ENCODE assay signal across 23 mouse cellular contexts in the genomic region with DNA sequence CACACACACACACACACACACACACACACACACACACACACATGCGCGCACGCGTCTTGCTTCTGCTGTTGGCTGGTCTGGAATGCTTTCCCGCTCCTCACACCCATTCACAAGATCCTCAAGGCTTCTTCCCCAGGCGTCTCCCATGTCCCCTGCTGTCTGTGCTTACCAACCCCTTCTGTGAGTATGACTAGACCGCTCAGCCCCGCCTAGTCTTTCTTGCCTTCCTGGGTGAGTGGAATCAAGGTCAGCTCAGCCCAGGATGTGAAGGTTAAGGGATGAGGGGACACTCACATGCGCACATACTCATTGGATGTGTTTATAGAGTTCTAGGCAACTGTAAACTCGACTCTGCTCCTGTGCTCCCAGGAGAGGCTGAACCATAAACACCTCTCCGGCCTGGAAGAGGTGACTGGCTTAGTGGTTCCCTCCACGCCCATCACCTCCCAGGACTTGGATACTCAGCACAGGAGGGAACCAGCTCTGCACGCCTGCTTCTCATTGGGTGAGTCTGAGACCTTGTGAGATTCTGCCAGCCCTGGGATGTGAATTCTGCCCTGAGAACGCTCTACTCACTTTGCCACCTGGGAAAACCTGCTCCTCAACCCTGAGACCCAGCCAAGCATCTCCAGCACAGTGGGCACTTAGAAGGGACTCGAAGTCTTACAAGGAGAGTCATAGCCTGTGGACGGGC.
DNase-seq lines count a peak whose midpoint lies in the region; ATAC-seq and TF ChIP-seq lines count a peak whose summit lies in the region.
"Had no signal": no experiment of that assay in that cellular context is flagged by ENCODE, and none has a peak within 500 bp of the region (broad histone marks: within the 10 kb centered on the region; RNA-seq: fewer than 3 reads in every experiment).

No protein-coding gene starts in this region.

- no peak overlapping the region for H3K27ac ChIP-seq in gastrocnemius, adult 2 months
- peak overlapping the region; percentile 43; the same call in 1 of the 2 replicates for H3K27ac ChIP-seq in lung, postnatal 0 days (ENCODE audit: low read length)
- H3K27ac ChIP-seq: heart, embryonic 13.5 days; hindbrain, embryonic 13.5 days; liver, embryonic 13.5 days; lung, embryonic 15.5 days; midbrain, embryonic 12.5 days had no signal

- WGBS in lung, postnatal 0 days: 68% methylated on average over 16 of the region's 16 CpGs
- 83% methylated on average over 16 of the region's 16 CpGs for WGBS in lung, adult 2 months

- H3K4me3 ChIP-seq in gastrocnemius, adult 2 months: no peak overlapping the region
- H3K4me3 ChIP-seq in lung, postnatal 0 days (ENCODE audit: low read depth, low read length): no peak overlapping the region
- H3K4me3 ChIP-seq in lung, adult 2 months (replicated peaks; ENCODE audit: extremely low read depth, low read depth, low read length): no peak overlapping the region
- H3K4me3 ChIP-seq: heart, embryonic 13.5 days; hindbrain, embryonic 13.5 days; liver, embryonic 13.5 days; lung, embryonic 15.5 days; midbrain, embryonic 12.5 days had no signal

- H3K4me2 ChIP-seq in lung, postnatal 0 days (replicated peaks; ENCODE audit: low read depth, low read length): no peak overlapping the region
- H3K4me2 ChIP-seq: heart, embryonic 13.5 days; hindbrain, embryonic 13.5 days; liver, embryonic 13.5 days; lung, embryonic 15.5 days; midbrain, embryonic 12.5 days had no signal

- H3K9ac ChIP-seq in lung, postnatal 0 days (replicated peaks; ENCODE audit: low read depth): no peak overlapping the region
- H3K9ac ChIP-seq: heart, embryonic 13.5 days; hindbrain, embryonic 13.5 days; liver, embryonic 13.5 days; lung, embryonic 15.5 days; midbrain, embryonic 12.5 days had no signal

- no peak for TF ChIP-seq POLR2A in lung, adult 2 months (IDR thresholded peaks at IDR 0.05; ENCODE audit: borderline replicate concordance, extremely low read depth, low read depth, low read length)

- intact Hi-C loops in gastrocnemius, adult 2 months (cut with DNase I): no loop called here
- intact Hi-C loops in gastrocnemius, postnatal 36 days (cut with DNase I): no loop called here

- no peak for TF ChIP-seq EP300 in lung, postnatal 0 days (IDR thresholded peaks at IDR 0.05)

- no peaks in the 10 kb centered on the region for H3K4me1 ChIP-seq in lung, postnatal 0 days (ENCODE audit: insufficient read depth, low read depth, low read length)
- H3K4me1 ChIP-seq in lung, adult 2 months (ENCODE audit: control insufficient read depth, insufficient read depth, low read length): no peaks in the 10 kb centered on the region

- no peaks in the 10 kb centered on the region for H3K36me3 ChIP-seq in lung, postnatal 0 days (ENCODE audit: insufficient read depth, low read length)
- H3K36me3 ChIP-seq: heart, embryonic 13.5 days; hindbrain, embryonic 13.5 days; liver, embryonic 13.5 days; lung, embryonic 15.5 days; midbrain, embryonic 12.5 days had no signal

- no peaks in the 10 kb centered on the region for H3K27me3 ChIP-seq in lung, postnatal 0 days (replicated peaks; ENCODE audit: insufficient read depth, low read length)
- H3K27me3 ChIP-seq: hindbrain, embryonic 13.5 days; liver, embryonic 13.5 days; lung, embryonic 15.5 days; midbrain, embryonic 12.5 days had no signal

- H3K9me3 ChIP-seq in lung, postnatal 0 days (ENCODE audit: low read length): no peaks in the 10 kb centered on the region
- H3K9me3 ChIP-seq: heart, embryonic 13.5 days; hindbrain, embryonic 13.5 days; liver, embryonic 13.5 days; lung, embryonic 15.5 days; midbrain, embryonic 12.5 days had no signal

- TF ChIP-seq CTCF in gastrocnemius, adult 2 months (IDR thresholded peaks at IDR 0.05): no peak
- TF ChIP-seq CTCF in lung, postnatal 0 days (IDR thresholded peaks at IDR 0.05): no peak
- no peak for TF ChIP-seq CTCF in lung, adult 2 months (IDR thresholded peaks at IDR 0.05; ENCODE audit: insufficient read depth, low read length)

- DNase-seq in gastrocnemius, adult 2 months: peak; percentile 12
- DNase-seq in gastrocnemius, postnatal 36 days: no peak
- peak; percentile 44 for DNase-seq in lung, postnatal 0 days (ENCODE audit: low spot score)
- no peak for DNase-seq in lung, adult 2 months
- peak; percentile 41 to 49 for DNase-seq in adrenal gland, adult 18-20 months (ENCODE audit: low spot score in 2 of 2)
- DNase-seq in adrenal gland, postnatal 36 days: peak; percentile 77 to 78
- no peak for DNase-seq in right cerebral cortex, adult 2 months (ENCODE audit: low spot score in 2 of 2)
- DNase-seq in thymus, postnatal 0 days (ENCODE audit: low spot score): no peak
- DNase-seq: cerebellum, adult 18-20 months; cerebellum, postnatal 36 days; gastrocnemius, postnatal 10 days; heart, adult 11 months; kidney, adult 8-10 months; layer of hippocampus, adult 9-11 months; liver, embryonic 13.5 days; right cerebral cortex, postnatal 14 days; spleen, adult 18-20 months; thymus, postnatal 36 days had no signal

- peak; percentile 25 for ATAC-seq in lung, postnatal 0 days
- ATAC-seq: forebrain, embryonic 14.5 days had no signal

Comparison
In these comparisons a context has a peak if more than half of its experiments do, and no peak if none do; other contexts are left out.
1. DNase-seq: peak in gastrocnemius, adult 2 months (single experiment), lung, postnatal 0 days (single experiment), adrenal gland, adult 18-20 months (2 of 2) and adrenal gland, postnatal 36 days (2 of 2); none in gastrocnemius, postnatal 36 days (0 of 2), lung, adult 2 months (single experiment), right cerebral cortex, adult 2 months (0 of 2) and thymus, postnatal 0 days (single experiment).